Mouse (Mus musculus) stomach, postnatal 0 days (tissue): ENCODE measurements around the gene Ttc23l. TPM values are rescaled to one million over a fixed set of nuclear protein-coding genes. Genes with fewer than 3 reads are reported as not detected.

Source experiments
- ATAC-seq: fragments of 200-750 bp; cut with Nextera tagmentation; 2 replicates; pipeline ENCODE4 v1.8.0; 2017; ENCODE audit not compliant: low FRiP score, low TSS enrichment
- DNase-seq: peaks from one replicate; pipeline ENCODE4 v3.0.0-alpha.2; 2016; ENCODE audit warnings: low spot score
- H3K27ac ChIP-seq: fragments of 300-500 bp; sonication (generic); replicated peaks from 2 replicates; pipeline ENCODE4 v1.5.1; 2014; ENCODE audit warnings: mild to moderate bottlenecking, control low read depth
- H3K27me3 ChIP-seq: fragments of 300-500 bp; sonication (generic); 2 replicates; pipeline ENCODE4 v1.6.1; 2014; ENCODE audit warnings: low read length; ENCODE audit not compliant: control insufficient read depth, insufficient read depth
- H3K36me3 ChIP-seq: fragments of 300-500 bp; sonication (generic); 2 replicates; pipeline ENCODE4 v1.6.1; 2014; ENCODE audit warnings: low read length, mixed read lengths; ENCODE audit not compliant: control insufficient read depth, insufficient read depth
- H3K4me1 ChIP-seq: fragments of 300-500 bp; sonication (generic); replicated peaks from 2 replicates; pipeline ENCODE4 v1.6.1; 2014; ENCODE audit warnings: antibody characterized with exemption; ENCODE audit not compliant: control insufficient read depth, insufficient read depth
- H3K4me2 ChIP-seq: fragments of 300-500 bp; sonication (generic); replicated peaks from 2 replicates; pipeline ENCODE4 v1.6.1; 2014; ENCODE audit warnings: low read depth, mild to moderate bottlenecking, control low read depth, moderate library complexity
- H3K4me3 ChIP-seq: fragments of 300-500 bp; sonication (generic); 2 replicates; pipeline ENCODE4 v1.5.1; 2014; ENCODE audit warnings: low read depth, low read length, control low read depth
- H3K9ac ChIP-seq: fragments of 300-500 bp; sonication (generic); 2 replicates; pipeline ENCODE4 v1.6.1; 2014; ENCODE audit warnings: mild to moderate bottlenecking, low read length, control low read depth, mixed read lengths
- H3K9me3 ChIP-seq: fragments of 300-500 bp; sonication (generic); 2 replicates; pipeline ENCODE4 v1.6.1; 2016; ENCODE audit warnings: low read length; ENCODE audit not compliant: control insufficient read depth
- CTCF ChIP-seq: IDR thresholded peaks from 2 replicates; pipeline ENCODE4 v1.5.1; 2016; ENCODE audit warnings: antibody characterized with exemption, low read depth, mild to moderate bottlenecking, moderate library complexity
- EP300 ChIP-seq: optimal IDR thresholded peaks from 2 replicates; pipeline ENCODE3; 2016; ENCODE audit warnings: antibody characterized with exemption
- WGBS: fragments of 180-500 bp; shearing (Covaris S2); extraction: QIAGEN DNeasy Blood & Tissue Kit; methylation state at CpG from one replicate; pipeline ENCODE4 v1.1.7; 2014; 5-methylcytosine and 5-hydroxymethylcytosine counted together
- polyA plus RNA-seq: library from polyadenylated mRNA; unstranded; fragments of >200 nt; fragmentation: Nextera tagmentation; extraction: Ambion mirVana; gene quantifications from 2 replicates; pipeline ENCODE4 v1.2.1, GENCODE M21; 2015

Gene Ttc23l
- polyA plus RNA-seq, result not detected in 2 replicates

- Histone ChIP-seq H3K4me3 (no peak within 1 kb of the TSS), H3K9ac (no peak within 1 kb of the TSS), H3K9me3 (no peaks in the 10 kb centered on the region), H3K27ac (no peak within 1 kb of the TSS), H3K4me2 (no peak within 1 kb of the TSS), H3K4me1 (no peaks in the 10 kb centered on the region), H3K36me3 (no peaks in the 10 kb centered on the region), H3K27me3 (no peaks in the 10 kb centered on the region)
- TF ChIP-seq EP300 (no peak), CTCF (no peak)
- WGBS, result 88% methylated on average over 13 of the region's 13 CpGs
- ATAC-seq, result no peak
- DNase-seq, result no peak
These were observed at the start of gene Ttc23l for GRCm38 (mm10) chr15:10558465-10558864. Gene Ttc23l (minus strand): TSS chr15:10558668.

- peak; percentile 12; the same call in 1 of the 2 replicates for ATAC-seq
- 43% methylated on average over 7 of the region's 7 CpGs for WGBS
- no peak for DNase-seq
- H3K4me2 ChIP-seq, result peak overlapping the region; percentile 15; the same call in 1 of the 2 replicates
- no peak overlapping the region for H3K9ac ChIP-seq
- H3K36me3 ChIP-seq, result no peaks in the 10 kb centered on the region
- TF ChIP-seq CTCF (no peak), EP300 (no peak)
- no peaks in the 10 kb centered on the region for H3K27me3 ChIP-seq
- no peak overlapping the region for H3K27ac ChIP-seq
- no peaks in the 10 kb centered on the region for H3K4me1 ChIP-seq
- H3K9me3 ChIP-seq, result no peaks in the 10 kb centered on the region
- no peak overlapping the region for H3K4me3 ChIP-seq
These were observed 40.9 kb upstream of the Ttc23l start for GRCm38 (mm10) chr15:10599413-10599812.

- 0 out of 2 replicates have a peak, but pooled peaks have one; percentile 38 for ATAC-seq
- H3K36me3 ChIP-seq, result no peaks in the 10 kb centered on the region
- no peaks in the 10 kb centered on the region for H3K9me3 ChIP-seq
- no peak overlapping the region for H3K9ac ChIP-seq
- peak overlapping the region; percentile 15; the same call in 1 of the 2 replicates for H3K4me2 ChIP-seq
- no peaks in the 10 kb centered on the region for H3K4me1 ChIP-seq
- no peak overlapping the region for H3K4me3 ChIP-seq
- 56% methylated on average over 16 of the region's 16 CpGs for WGBS
- H3K27me3 ChIP-seq, result no peaks in the 10 kb centered on the region
- H3K27ac ChIP-seq, result no peak overlapping the region
- no peak for DNase-seq
- no peak for TF ChIP-seq EP300
- TF ChIP-seq CTCF, result no peak
These were observed 40.1 kb upstream of the Ttc23l start for GRCm38 (mm10) chr15:10598259-10599225.

- H3K27ac ChIP-seq, result no peak overlapping the region
- H3K4me2 ChIP-seq, result no peak overlapping the region
- H3K4me3 ChIP-seq, result no peak overlapping the region
- ATAC-seq (no peak), DNase-seq (no peak)
- no peak overlapping the region for H3K9ac ChIP-seq
- no peaks in the 10 kb centered on the region for H3K36me3 ChIP-seq
- H3K27me3 ChIP-seq, result no peaks in the 10 kb centered on the region
- TF ChIP-seq EP300 (no peak), CTCF (no peak)
- H3K4me1 ChIP-seq, result no peaks in the 10 kb centered on the region
- H3K9me3 ChIP-seq, result no peaks in the 10 kb centered on the region
- WGBS, result 72% methylated on average over 9 of the region's 9 CpGs
These were observed 38.4 kb upstream of the Ttc23l start for GRCm38 (mm10) chr15:10596871-10597270.

GRCm38 (mm10) chr15:10595408-10595807 lies 36.9 kb upstream of the Ttc23l start:
- no peaks in the 10 kb centered on the region for H3K36me3 ChIP-seq
- H3K9me3 ChIP-seq, result no peaks in the 10 kb centered on the region
- no peaks in the 10 kb centered on the region for H3K27me3 ChIP-seq
- WGBS, result 85% methylated on average over 6 of the region's 6 CpGs
- H3K9ac ChIP-seq, result no peak overlapping the region
- DNase-seq (no peak), ATAC-seq (no peak)
- H3K4me3 ChIP-seq, result no peak overlapping the region
- H3K4me2 ChIP-seq, result no peak overlapping the region
- H3K27ac ChIP-seq, result no peak overlapping the region
- no peak for TF ChIP-seq CTCF
- TF ChIP-seq EP300, result no peak
- no peaks in the 10 kb centered on the region for H3K4me1 ChIP-seq

- H3K4me3 ChIP-seq, result no peak overlapping the region
- no peaks in the 10 kb centered on the region for H3K9me3 ChIP-seq
- H3K27me3 ChIP-seq, result no peaks in the 10 kb centered on the region
- 82% methylated on average over 10 of the region's 10 CpGs for WGBS
- DNase-seq (no peak), ATAC-seq (no peak)
- TF ChIP-seq EP300 (no peak), CTCF (no peak)
- no peak overlapping the region for H3K9ac ChIP-seq
- no peaks in the 10 kb centered on the region for H3K36me3 ChIP-seq
- no peak overlapping the region for H3K4me2 ChIP-seq
- no peak overlapping the region for H3K27ac ChIP-seq
- no peaks in the 10 kb centered on the region for H3K4me1 ChIP-seq
These were observed 36.4 kb upstream of the Ttc23l start for GRCm38 (mm10) chr15:10594910-10595309.
